Mouse (Mus musculus): ENCODE measurements at regions not wholly inside any gene's neighbourhood (a gene's known extent, or its start where the extent isn't known, plus 50 kb on each side); places are given as distances from the start of the nearest gene placed in this dataset.
A peak's percentile ranks its signal among the peaks of the same experiment; 100 is the strongest.

- WGBS, result 17% methylated on average over 16 of the region's 16 CpGs
- no peaks in the 10 kb centered on the region for H3K36me3 ChIP-seq (ENCODE audit: control insufficient read depth, insufficient read depth, low read length)
- no peak overlapping the region for H3K4me3 ChIP-seq (ENCODE audit: low read depth, low read length)
- H3K27ac ChIP-seq (replicated peaks), result peak overlapping the region; percentile 56
- no peaks in the 10 kb centered on the region for H3K9me3 ChIP-seq (ENCODE audit: control insufficient read depth, low read length)
- H3K4me1 ChIP-seq (replicated peaks; ENCODE audit: control insufficient read depth, insufficient read depth), result no peaks in the 10 kb centered on the region
- H3K9ac ChIP-seq (ENCODE audit: low read length), result no peak overlapping the region
- H3K27me3 ChIP-seq (ENCODE audit: control insufficient read depth, insufficient read depth, low read length), result no peaks in the 10 kb centered on the region
- ATAC-seq (ENCODE audit: low FRiP score, low TSS enrichment) (peak; percentile 26; the same call in 1 of the 2 replicates), DNase-seq (ENCODE audit: low spot score) (no peak)
- no peak overlapping the region for H3K4me2 ChIP-seq (replicated peaks; ENCODE audit: low read depth)
- no peak for TF ChIP-seq EP300 (optimal IDR thresholded peaks at IDR 0.05)
- TF ChIP-seq CTCF (IDR thresholded peaks at IDR 0.05; ENCODE audit: low read depth), result no peak
These were observed 256.7 kb downstream of the Tgfb2 start for GRCm38 (mm10) chr1:186448841-186449650.

DNA sequence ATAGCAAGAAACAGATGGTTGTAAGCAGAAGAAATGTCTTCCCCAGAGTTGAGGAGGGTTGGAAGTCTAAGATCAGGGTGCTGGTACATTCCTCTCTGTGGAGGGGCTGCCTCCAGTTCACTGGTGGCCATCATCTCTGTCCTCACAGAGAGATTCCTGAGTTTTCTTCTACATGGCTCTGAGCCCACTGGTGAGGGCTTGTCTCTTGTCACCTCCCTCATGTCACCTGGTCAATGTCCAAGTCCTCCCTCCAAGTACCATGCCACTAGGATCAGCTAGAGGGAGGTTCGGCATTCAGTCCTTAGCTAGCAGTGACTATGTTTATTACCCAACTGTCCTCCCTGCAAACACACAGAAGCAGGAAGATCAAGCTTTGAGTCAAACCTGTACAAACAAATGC lies 258.3 kb downstream of the Tgfb2 start:
- H3K36me3 ChIP-seq (ENCODE audit: control insufficient read depth, insufficient read depth, low read length), result no peaks in the 10 kb centered on the region
- no peaks in the 10 kb centered on the region for H3K27me3 ChIP-seq (ENCODE audit: control insufficient read depth, insufficient read depth, low read length)
- H3K27ac ChIP-seq (replicated peaks), result no peak overlapping the region
- no peak overlapping the region for H3K4me3 ChIP-seq (ENCODE audit: low read depth, low read length)
- WGBS, result 48% methylated on average over 1 of the region's 1 CpGs
- no peaks in the 10 kb centered on the region for H3K9me3 ChIP-seq (ENCODE audit: control insufficient read depth, low read length)
- no peak overlapping the region for H3K9ac ChIP-seq (ENCODE audit: low read length)
- no peak overlapping the region for H3K4me2 ChIP-seq (replicated peaks; ENCODE audit: low read depth)
- TF ChIP-seq EP300 (optimal IDR thresholded peaks at IDR 0.05), result no peak
- 0 out of 2 replicates have a peak, but pooled peaks have one; percentile 5 for TF ChIP-seq CTCF (IDR thresholded peaks at IDR 0.05; ENCODE audit: low read depth)
- no peaks in the 10 kb centered on the region for H3K4me1 ChIP-seq (replicated peaks; ENCODE audit: control insufficient read depth, insufficient read depth)
- DNase-seq (ENCODE audit: low spot score) (no peak), ATAC-seq (ENCODE audit: low FRiP score, low TSS enrichment) (no peak)

DNA sequence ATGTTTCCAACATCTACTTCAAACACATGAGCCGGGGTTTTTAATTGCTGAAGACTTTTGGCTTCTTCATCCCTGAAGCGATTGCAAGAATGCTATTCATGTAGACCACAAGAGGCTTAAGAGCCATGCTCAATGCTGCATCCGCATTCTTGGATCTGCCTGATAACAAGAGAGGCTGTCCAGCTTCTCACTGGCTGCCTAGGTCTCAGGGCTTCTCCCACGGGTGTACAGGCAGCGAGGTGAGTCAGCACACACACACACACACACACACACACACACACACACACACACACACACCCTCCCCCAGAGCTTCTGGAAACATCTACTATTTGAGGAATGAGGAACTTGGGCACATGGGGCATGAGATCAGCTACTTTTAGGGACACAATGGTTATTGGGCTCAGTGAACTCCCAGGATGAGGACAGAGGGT lies 261.1 kb downstream of the Tgfb2 start:
- TF ChIP-seq CTCF (IDR thresholded peaks at IDR 0.05; ENCODE audit: low read depth) (no peak), EP300 (optimal IDR thresholded peaks at IDR 0.05) (no peak)
- H3K27ac ChIP-seq (replicated peaks), result no peak overlapping the region
- H3K36me3 ChIP-seq (ENCODE audit: control insufficient read depth, insufficient read depth, low read length), result no peaks in the 10 kb centered on the region
- no peaks in the 10 kb centered on the region for H3K27me3 ChIP-seq (ENCODE audit: control insufficient read depth, insufficient read depth, low read length)
- H3K4me2 ChIP-seq (replicated peaks; ENCODE audit: low read depth), result no peak overlapping the region
- DNase-seq (ENCODE audit: low spot score) (peak; percentile 22), ATAC-seq (ENCODE audit: low FRiP score, low TSS enrichment) (0 out of 2 replicates have a peak, but pooled peaks have one; percentile 32)
- no peak overlapping the region for H3K4me3 ChIP-seq (ENCODE audit: low read depth, low read length)
- H3K9me3 ChIP-seq (ENCODE audit: control insufficient read depth, low read length), result no peaks in the 10 kb centered on the region
- 47% methylated on average over 5 of the region's 5 CpGs for WGBS
- H3K9ac ChIP-seq (ENCODE audit: low read length), result no peak overlapping the region
- no peaks in the 10 kb centered on the region for H3K4me1 ChIP-seq (replicated peaks; ENCODE audit: control insufficient read depth, insufficient read depth)

GRCm38 (mm10) chr1:186442160-186442559 lies 263.6 kb downstream of the Tgfb2 start:
- no peaks in the 10 kb centered on the region for H3K4me1 ChIP-seq (replicated peaks; ENCODE audit: control insufficient read depth, insufficient read depth)
- WGBS, result 57% methylated on average over 1 of the region's 1 CpGs

DNA sequence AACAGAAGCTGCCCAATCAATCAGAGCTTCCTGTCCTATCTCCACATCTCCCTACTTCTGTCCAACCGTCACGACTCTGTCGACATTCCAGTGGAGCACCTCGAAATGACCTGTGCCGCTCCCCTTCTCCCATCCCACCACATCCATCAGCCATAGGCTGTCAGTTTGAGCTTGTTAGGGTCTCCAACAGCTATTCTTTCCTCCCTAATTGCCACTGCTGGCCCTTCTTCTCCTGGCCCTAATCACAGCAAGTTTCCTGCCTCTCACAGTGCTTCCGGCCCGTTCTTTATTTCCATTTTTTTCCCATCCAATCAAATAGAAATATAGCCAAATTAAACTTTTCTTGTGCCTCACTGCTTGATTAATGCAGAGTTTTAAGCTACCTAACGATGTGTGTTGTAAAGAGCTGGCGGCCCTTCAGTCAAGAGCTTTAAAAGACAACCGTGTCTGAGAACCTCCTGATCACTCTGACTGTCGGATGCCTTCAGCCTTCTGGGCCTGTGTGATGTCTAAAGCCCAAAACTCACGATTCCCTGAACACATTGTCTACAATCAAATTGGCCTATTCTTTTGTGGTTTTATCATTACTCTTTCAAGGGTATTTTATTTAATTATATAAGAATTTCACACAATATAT lies 270.3 kb downstream of the Tgfb2 start:
- no peak overlapping the region for H3K4me3 ChIP-seq (ENCODE audit: low read depth, low read length)
- no peak overlapping the region for H3K27ac ChIP-seq (replicated peaks)
- ATAC-seq (ENCODE audit: low FRiP score, low TSS enrichment) (no peak), DNase-seq (ENCODE audit: low spot score) (no peak)
- no peak overlapping the region for H3K9ac ChIP-seq (ENCODE audit: low read length)
- no peak overlapping the region for H3K4me2 ChIP-seq (replicated peaks; ENCODE audit: low read depth)
- H3K27me3 ChIP-seq (ENCODE audit: control insufficient read depth, insufficient read depth, low read length), result no peaks in the 10 kb centered on the region
- no peaks in the 10 kb centered on the region for H3K36me3 ChIP-seq (ENCODE audit: control insufficient read depth, insufficient read depth, low read length)
- H3K9me3 ChIP-seq (ENCODE audit: control insufficient read depth, low read length), result no peaks in the 10 kb centered on the region
- WGBS, result 58% methylated on average over 12 of the region's 12 CpGs
- TF ChIP-seq EP300 (optimal IDR thresholded peaks at IDR 0.05) (no peak), CTCF (IDR thresholded peaks at IDR 0.05; ENCODE audit: low read depth) (no peak)
- H3K4me1 ChIP-seq (replicated peaks; ENCODE audit: control insufficient read depth, insufficient read depth), result no peaks in the 10 kb centered on the region

More at GRCm38 (mm10) chr1:186442160-186442559, 263.6 kb downstream of the Tgfb2 start:
- Histone ChIP-seq H3K4me2 (replicated peaks; ENCODE audit: low read depth) (no peak overlapping the region), H3K27me3 (ENCODE audit: control insufficient read depth, insufficient read depth, low read length) (no peaks in the 10 kb centered on the region), H3K9me3 (ENCODE audit: control insufficient read depth, low read length) (no peaks in the 10 kb centered on the region), H3K9ac (ENCODE audit: low read length) (no peak overlapping the region), H3K4me3 (ENCODE audit: low read depth, low read length) (no peak overlapping the region), H3K27ac (replicated peaks) (no peak overlapping the region), H3K36me3 (ENCODE audit: control insufficient read depth, insufficient read depth, low read length) (no peaks in the 10 kb centered on the region)
- no peak for DNase-seq (ENCODE audit: low spot score)
- TF ChIP-seq CTCF (IDR thresholded peaks at IDR 0.05; ENCODE audit: low read depth) (no peak), EP300 (optimal IDR thresholded peaks at IDR 0.05) (no peak)
- ATAC-seq (ENCODE audit: low FRiP score, low TSS enrichment), result no peak

- no peak for ATAC-seq (ENCODE audit: low FRiP score, low TSS enrichment)
- H3K9ac ChIP-seq (ENCODE audit: low read length), result no peak overlapping the region
- H3K9me3 ChIP-seq (ENCODE audit: control insufficient read depth, low read length), result no peaks in the 10 kb centered on the region
- H3K4me1 ChIP-seq (replicated peaks; ENCODE audit: control insufficient read depth, insufficient read depth), result no peaks in the 10 kb centered on the region
- no peak overlapping the region for H3K27ac ChIP-seq (replicated peaks)
- H3K4me2 ChIP-seq (replicated peaks; ENCODE audit: low read depth), result no peak overlapping the region
- H3K27me3 ChIP-seq (ENCODE audit: control insufficient read depth, insufficient read depth, low read length), result no peaks in the 10 kb centered on the region
- no peak for DNase-seq (ENCODE audit: low spot score)
- H3K36me3 ChIP-seq (ENCODE audit: control insufficient read depth, insufficient read depth, low read length), result no peaks in the 10 kb centered on the region
- no peak overlapping the region for H3K4me3 ChIP-seq (ENCODE audit: low read depth, low read length)
- 46% methylated on average over 9 of the region's 9 CpGs for WGBS
- TF ChIP-seq EP300 (optimal IDR thresholded peaks at IDR 0.05) (no peak), CTCF (IDR thresholded peaks at IDR 0.05; ENCODE audit: low read depth) (no peak)
These were observed 271.0 kb downstream of the Tgfb2 start for GRCm38 (mm10) chr1:186434782-186435181.
